Mouse (Mus musculus): Measurements from ENCODE around the gene Shcbp1l. TPM values are rescaled to one million over a fixed set of nuclear protein-coding genes. Genes with fewer than 3 reads are reported as not detected.
"Not testable (repeated sequence)": the region's sequence is repeated elsewhere in the genome, so short reads cannot be mapped to it uniquely, and the experiment has no call there.

Gene Shcbp1l
- polyA plus RNA-seq, 1 experiment = not detected

GRCm38 (mm10) chr1:153401765-153402164 lies 23.2 kb upstream of the Shcbp1l start:
- 2% methylated on average over 7 of the region's 7 CpGs for WGBS
- Histone ChIP-seq H3K4me1 (ENCODE audit: control insufficient read depth, insufficient read depth, low read length) (no peaks in the 10 kb centered on the region), H3K4me3 (ENCODE audit: insufficient read depth, low read depth, low read length) (no peak overlapping the region), H3K27ac (ENCODE audit: insufficient read depth, low read depth, low read length) (no peak overlapping the region)
- no peak for TF ChIP-seq POLR2A (IDR thresholded peaks at IDR 0.05; ENCODE audit: insufficient read depth, low read depth, low read length)
- TF ChIP-seq CTCF (IDR thresholded peaks at IDR 0.05; ENCODE audit: insufficient read depth, low read depth, low read length) = peak; percentile 72

DNA sequence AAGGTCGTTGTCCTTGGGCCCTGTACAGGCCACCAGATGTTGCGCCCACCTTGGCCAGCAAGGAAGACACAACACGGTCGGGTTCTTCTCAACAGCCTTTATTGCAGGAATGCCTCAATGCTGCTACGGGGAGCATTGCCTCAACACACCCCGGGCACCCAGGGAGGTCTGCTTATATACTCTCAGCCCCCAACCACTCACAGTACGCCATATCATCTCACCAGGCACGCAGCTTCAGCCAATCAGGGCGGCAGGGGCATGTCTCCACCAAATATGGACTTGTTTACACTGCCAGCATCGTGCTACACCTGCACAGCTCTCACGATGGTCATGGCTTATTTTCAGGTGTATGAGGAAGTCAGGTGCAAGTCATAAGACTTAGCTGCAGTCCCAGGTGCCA lies 17.3 kb upstream of the Shcbp1l start:
- WGBS = 95% methylated on average over 11 of the region's 11 CpGs
- H3K4me3 ChIP-seq (ENCODE audit: insufficient read depth, low read depth, low read length) = not testable (repeated sequence)

DNA sequence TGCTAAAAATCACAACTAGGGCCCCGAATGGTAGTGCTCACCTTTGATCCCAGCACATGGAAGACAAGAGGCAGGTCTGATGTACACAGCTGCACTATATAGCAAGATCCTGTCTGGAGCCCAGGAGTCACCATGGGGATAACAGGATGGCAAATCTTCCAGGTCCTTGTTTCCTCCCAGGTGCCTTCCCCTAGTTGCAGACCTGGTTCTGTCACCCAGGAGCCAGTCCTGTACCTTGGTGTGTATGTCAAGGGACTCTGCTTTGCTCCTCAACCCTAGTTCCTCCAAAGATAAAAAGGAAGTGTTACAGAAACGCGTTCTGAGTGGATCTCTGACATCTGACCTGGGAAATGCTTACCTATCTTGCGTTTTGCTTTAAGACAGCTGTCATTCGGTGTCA lies 16.7 kb upstream of the Shcbp1l start:
- WGBS = 96% methylated on average over 5 of the region's 5 CpGs
- not testable (repeated sequence) for H3K27ac ChIP-seq (ENCODE audit: insufficient read depth, low read depth, low read length); H3K4me1 ChIP-seq (ENCODE audit: control insufficient read depth, insufficient read depth, low read length); H3K4me3 ChIP-seq (ENCODE audit: insufficient read depth, low read depth, low read length)

More for the DNA sequence above, 17.3 kb upstream of the Shcbp1l start:
- not testable (repeated sequence) for H3K27ac ChIP-seq (ENCODE audit: insufficient read depth, low read depth, low read length); H3K4me1 ChIP-seq (ENCODE audit: control insufficient read depth, insufficient read depth, low read length)

DNA sequence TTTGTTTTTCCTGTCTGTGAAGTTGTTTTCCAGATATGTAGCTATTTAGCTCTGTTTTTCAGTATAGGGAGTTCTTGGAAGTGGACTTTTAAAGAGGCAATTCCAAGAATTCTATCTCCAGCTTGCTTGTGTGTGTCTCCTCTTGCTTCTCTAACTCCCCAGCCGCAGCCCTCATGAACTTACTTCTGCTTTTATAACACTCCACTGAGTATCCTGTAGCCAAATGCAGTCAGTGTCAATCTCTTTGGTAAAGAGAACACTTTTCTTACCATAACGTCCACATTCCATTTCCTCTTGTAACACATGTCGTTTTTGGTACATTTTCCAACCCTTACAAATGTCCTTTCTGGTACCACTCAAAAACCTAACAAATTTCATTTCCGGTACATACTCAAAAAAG lies 14.0 kb upstream of the Shcbp1l start:
- H3K4me1 ChIP-seq (ENCODE audit: control insufficient read depth, insufficient read depth, low read length); H3K4me3 ChIP-seq (ENCODE audit: insufficient read depth, low read depth, low read length); H3K27ac ChIP-seq (ENCODE audit: insufficient read depth, low read depth, low read length): not testable (repeated sequence)
- 99% methylated on average over 2 of the region's 4 CpGs for WGBS

- Histone ChIP-seq H3K27ac (ENCODE audit: insufficient read depth, low read depth, low read length) (no peak overlapping the region), H3K4me1 (ENCODE audit: control insufficient read depth, insufficient read depth, low read length) (no peaks in the 10 kb centered on the region), H3K4me3 (ENCODE audit: insufficient read depth, low read depth, low read length) (no peak overlapping the region)
- WGBS = 94% methylated on average over 6 of the region's 6 CpGs
- no peak for TF ChIP-seq POLR2A (IDR thresholded peaks at IDR 0.05; ENCODE audit: insufficient read depth, low read depth, low read length)
- no peak for TF ChIP-seq CTCF (IDR thresholded peaks at IDR 0.05; ENCODE audit: insufficient read depth, low read depth, low read length)
Measured at GRCm38 (mm10) chr1:153411723-153412122, 13.2 kb upstream of the Shcbp1l start.

GRCm38 (mm10) chr1:153412663-153413396 lies 12.1 kb upstream of the Shcbp1l start:
- not testable (repeated sequence) for H3K4me1 ChIP-seq (ENCODE audit: control insufficient read depth, insufficient read depth, low read length); H3K4me3 ChIP-seq (ENCODE audit: insufficient read depth, low read depth, low read length); H3K27ac ChIP-seq (ENCODE audit: insufficient read depth, low read depth, low read length)
- whole genome bisulfite sequencing = 82% methylated on average over 3 of the region's 4 CpGs

GRCm38 (mm10) chr1:153413397-153414020 lies 11.5 kb upstream of the Shcbp1l start:
- H3K4me3 ChIP-seq (ENCODE audit: insufficient read depth, low read depth, low read length); H3K27ac ChIP-seq (ENCODE audit: insufficient read depth, low read depth, low read length); H3K4me1 ChIP-seq (ENCODE audit: control insufficient read depth, insufficient read depth, low read length): not testable (repeated sequence)
- 74% methylated on average over 13 of the region's 13 CpGs for WGBS

DNA sequence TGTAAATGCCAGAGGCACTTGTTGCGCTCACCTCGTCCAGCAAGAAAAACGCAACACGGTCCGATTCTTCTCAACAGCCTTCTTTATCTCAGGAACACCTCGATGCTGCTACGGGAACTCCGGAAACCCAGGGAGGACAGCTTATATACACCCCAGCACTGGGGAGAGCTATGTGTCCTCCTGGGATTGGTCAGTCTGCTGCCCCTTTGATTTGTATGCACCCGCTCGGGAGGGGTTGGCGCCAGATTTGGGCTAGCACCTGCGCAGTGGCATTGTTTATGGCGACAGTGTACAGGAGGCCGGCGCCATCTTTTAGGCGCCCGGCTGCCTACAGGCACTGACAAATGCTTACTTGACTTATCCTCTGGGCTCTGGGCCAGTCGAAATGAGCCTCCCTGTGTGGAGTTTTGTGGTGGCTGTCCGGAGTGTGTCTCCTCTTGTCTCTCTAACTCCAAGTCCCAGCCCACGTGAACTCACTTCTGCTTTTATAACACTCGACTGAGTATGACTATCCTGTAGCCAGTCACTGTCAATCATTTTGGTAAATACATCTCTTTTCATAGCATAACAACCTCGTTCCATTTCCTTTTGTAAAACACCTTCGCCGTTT lies 10.7 kb upstream of the Shcbp1l start:
- WGBS = 89% methylated on average over 24 of the region's 24 CpGs
- not testable (repeated sequence) for H3K27ac ChIP-seq (ENCODE audit: insufficient read depth, low read depth, low read length); H3K4me3 ChIP-seq (ENCODE audit: insufficient read depth, low read depth, low read length); H3K4me1 ChIP-seq (ENCODE audit: control insufficient read depth, insufficient read depth, low read length)

GRCm38 (mm10) chr1:153414962-153415361 lies 10.0 kb upstream of the Shcbp1l start:
- no peak overlapping the region for H3K4me3 ChIP-seq (ENCODE audit: insufficient read depth, low read depth, low read length)
- 95% methylated on average over 4 of the region's 4 CpGs for WGBS
- TF ChIP-seq POLR2A (IDR thresholded peaks at IDR 0.05; ENCODE audit: insufficient read depth, low read depth, low read length) (no peak), CTCF (IDR thresholded peaks at IDR 0.05; ENCODE audit: insufficient read depth, low read depth, low read length) (no peak)
- no peak overlapping the region for H3K27ac ChIP-seq (ENCODE audit: insufficient read depth, low read depth, low read length)
- H3K4me1 ChIP-seq (ENCODE audit: control insufficient read depth, insufficient read depth, low read length) = no peaks in the 10 kb centered on the region

GRCm38 (mm10) chr1:153415742-153416141 lies 9.2 kb upstream of the Shcbp1l start:
- WGBS = 87% methylated on average over 3 of the region's 5 CpGs
- H3K27ac ChIP-seq (ENCODE audit: insufficient read depth, low read depth, low read length); H3K4me1 ChIP-seq (ENCODE audit: control insufficient read depth, insufficient read depth, low read length); H3K4me3 ChIP-seq (ENCODE audit: insufficient read depth, low read depth, low read length): not testable (repeated sequence)

DNA sequence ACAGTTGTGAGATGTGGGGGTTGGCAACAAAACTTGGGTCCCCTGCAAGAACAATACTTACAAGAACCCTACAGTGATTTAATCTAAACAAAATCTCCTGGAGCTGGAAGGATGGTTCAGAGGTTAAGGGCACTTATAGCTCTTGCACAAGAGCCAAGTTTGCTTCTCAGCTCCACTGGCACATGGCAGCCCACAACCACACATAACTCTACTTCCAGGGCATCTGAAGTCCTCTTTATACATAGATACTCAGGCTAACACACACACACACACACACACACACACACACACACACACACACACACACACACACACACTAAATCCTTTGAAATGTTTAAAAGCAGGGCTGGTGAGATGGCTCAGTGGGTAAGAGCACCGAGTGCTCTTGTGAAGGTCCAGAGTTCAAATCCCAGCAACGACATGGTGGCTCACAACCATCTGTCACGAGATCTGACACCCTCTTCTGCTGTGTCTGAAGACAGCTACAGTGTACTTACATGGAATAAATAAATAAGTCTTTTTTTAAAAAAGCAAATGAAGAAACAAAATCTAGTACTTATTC lies 8.6 kb upstream of the Shcbp1l start:
- H3K4me1 ChIP-seq (ENCODE audit: control insufficient read depth, insufficient read depth, low read length); H3K27ac ChIP-seq (ENCODE audit: insufficient read depth, low read depth, low read length); H3K4me3 ChIP-seq (ENCODE audit: insufficient read depth, low read depth, low read length): not testable (repeated sequence)
- 96% methylated on average over 3 of the region's 3 CpGs for WGBS

DNA sequence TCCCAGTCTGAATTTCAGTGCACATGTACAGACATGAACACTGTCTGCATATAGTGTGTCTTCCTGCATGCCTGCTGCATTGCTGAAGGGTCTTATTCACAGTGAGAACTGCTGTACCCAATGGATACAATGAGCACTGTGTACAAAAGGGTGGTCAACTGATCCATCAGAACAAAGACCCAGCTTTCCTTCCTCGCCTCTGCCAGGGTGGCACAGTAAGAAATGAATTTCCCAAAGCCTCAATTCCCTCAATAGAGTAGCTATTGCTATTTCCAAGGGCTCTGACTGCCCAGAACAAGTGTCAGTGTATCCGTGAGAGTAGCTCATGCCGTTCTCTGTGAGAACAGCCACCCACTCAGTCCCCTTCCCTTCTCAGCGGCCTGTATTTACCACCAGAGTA lies 7.2 kb upstream of the Shcbp1l start:
- 56% methylated on average over 4 of the region's 4 CpGs for WGBS

More for the DNA sequence above, 7.2 kb upstream of the Shcbp1l start:
- H3K4me1 ChIP-seq (ENCODE audit: control insufficient read depth, insufficient read depth, low read length); H3K27ac ChIP-seq (ENCODE audit: insufficient read depth, low read depth, low read length); H3K4me3 ChIP-seq (ENCODE audit: insufficient read depth, low read depth, low read length): not testable (repeated sequence)
